Mouse (Mus musculus) heart, postnatal 0 days (tissue): ENCODE results near the gene Usp21. TPM values are rescaled to one million over a fixed set of nuclear protein-coding genes. Genes with fewer than 3 reads are reported as not detected.
"Not testable (repeated sequence)": the region's sequence is repeated elsewhere in the genome, so short reads cannot be mapped to it uniquely, and the experiment has no call there.

Experiments used
- ATAC-seq: fragments of 200-750 bp; cut with Nextera tagmentation; 2 replicates; pipeline ENCODE4 v1.8.0; 2017; ENCODE audit warnings: low read depth, moderate number of reproducible peaks, moderate library complexity; ENCODE audit not compliant: insufficient read depth
- DNase-seq: peaks from one replicate; pipeline ENCODE4 v3.0.0-alpha.2; 2016; ENCODE audit warnings: low spot score
- H3K27ac ChIP-seq: fragments of 300-500 bp; sonication (generic); 2 replicates; pipeline ENCODE4 v1.5.1; 2014; ENCODE audit warnings: low read depth, mild to moderate bottlenecking
- H3K27me3 ChIP-seq: fragments of 300-500 bp; sonication (generic); 2 replicates; pipeline ENCODE4 v1.6.1; 2014; ENCODE audit warnings: low read length, mixed read lengths; ENCODE audit not compliant: control insufficient read depth, insufficient read depth
- H3K36me3 ChIP-seq: fragments of 300-500 bp; sonication (generic); replicated peaks from 2 replicates; pipeline ENCODE4 v1.6.1; 2014; ENCODE audit warnings: low read length, mixed read lengths; ENCODE audit not compliant: control insufficient read depth, insufficient read depth
- H3K4me1 ChIP-seq: fragments of 300-500 bp; sonication (generic); 2 replicates; pipeline ENCODE4 v1.6.1; 2014; ENCODE audit warnings: antibody characterized with exemption; ENCODE audit not compliant: control insufficient read depth, insufficient read depth
- H3K4me2 ChIP-seq: fragments of 300-500 bp; sonication (generic); 2 replicates; pipeline ENCODE4 v1.6.1; 2014; ENCODE audit warnings: low read depth, mild to moderate bottlenecking, low read length, moderate library complexity
- H3K4me3 ChIP-seq: fragments of 300-500 bp; sonication (generic); 2 replicates; pipeline ENCODE4 v1.5.1; 2014; ENCODE audit warnings: low read depth, low read length
- H3K9ac ChIP-seq: fragments of 300-500 bp; sonication (generic); replicated peaks from 2 replicates; pipeline ENCODE4 v1.6.1; 2014; ENCODE audit warnings: low read depth, low read length, mixed read lengths
- H3K9me3 ChIP-seq: fragments of 300-500 bp; sonication (generic); replicated peaks from 2 replicates; pipeline ENCODE4 v1.6.1; 2016; ENCODE audit warnings: low read length; ENCODE audit not compliant: control insufficient read depth
- CTCF ChIP-seq: IDR thresholded peaks from 2 replicates; pipeline ENCODE4 v1.5.1; 2016; ENCODE audit warnings: antibody characterized with exemption, control low read depth, low read depth
- EP300 ChIP-seq: IDR thresholded peaks from 2 replicates; pipeline ENCODE4 v1.6.1; 2016; ENCODE audit warnings: antibody characterized with exemption, low read depth
- WGBS: fragments of 180-500 bp; shearing (Covaris S2); extraction: QIAGEN DNeasy Blood & Tissue Kit; methylation state at CpG from one replicate; pipeline ENCODE4 v1.1.7; 2014; 5-methylcytosine and 5-hydroxymethylcytosine counted together
- polyA plus RNA-seq: library from polyadenylated mRNA; unstranded; fragments of >200 nt; fragmentation: Nextera tagmentation; extraction: Ambion mirVana; gene quantifications from 2 replicates; pipeline ENCODE4 v1.2.1, GENCODE M21; 2015
- total RNA-seq: library from RNA; depleted of rRNA; stranded (reverse); fragments of >200 nt; gene quantifications from 2 replicates; pipeline ENCODE4 v1.2.3, GENCODE M21; 2014; ENCODE audit warnings: low replicate concordance

The Usp21 gene
- total and polyA plus RNA-seq, 2 experiments from 2014 or later = 27.3 to 30.6 TPM

GRCm38 (mm10) chr1:171241952-171242351, 45.8 kb downstream of the Usp21 start:
- H3K4me2 ChIP-seq, H3K9me3 ChIP-seq, H3K4me3 ChIP-seq, H3K27ac ChIP-seq, H3K9ac ChIP-seq, H3K4me1 ChIP-seq, ATAC-seq, DNase-seq, H3K27me3 ChIP-seq: not testable (repeated sequence)
- WGBS = 86% methylated on average over 12 of the region's 12 CpGs
- H3K36me3 ChIP-seq = peaks cover 70% of the 10 kb centered on the region
- TF ChIP-seq CTCF = peak; percentile 23; the same call in 1 of the 2 replicates

- peaks cover 81% of the 10 kb centered on the region for H3K36me3 ChIP-seq
- H3K4me2 ChIP-seq = no peak overlapping the region
- DNase-seq = no peak
- no peaks in the 10 kb centered on the region for H3K27me3 ChIP-seq
- peaks cover 5% of the 10 kb centered on the region; the same call in 1 of the 2 replicates for H3K4me1 ChIP-seq
- ATAC-seq = no peak
- no peak overlapping the region for H3K27ac ChIP-seq
- H3K9me3 ChIP-seq = no peaks in the 10 kb centered on the region
- 89% methylated on average over 10 of the region's 10 CpGs for WGBS
- TF ChIP-seq CTCF (no peak), EP300 (no peak)
- no peak overlapping the region for H3K4me3 ChIP-seq
- no peak overlapping the region for H3K9ac ChIP-seq
Observed at GRCm38 (mm10) chr1:171240911-171241310, 46.9 kb downstream of the Usp21 start.

- Histone ChIP-seq H3K27ac (peak overlapping the region; percentile 59), H3K9me3 (no peaks in the 10 kb centered on the region), H3K4me1 (0 out of 2 replicates have a peak, but pooled peaks cover 5% of the 10 kb centered on the region), H3K27me3 (no peaks in the 10 kb centered on the region), H3K36me3 (peaks cover 88% of the 10 kb centered on the region), H3K9ac (no peak overlapping the region), H3K4me2 (no peak overlapping the region), H3K4me3 (no peak overlapping the region)
- TF ChIP-seq CTCF (no peak), EP300 (peak; percentile 64)
- 65% methylated on average over 15 of the region's 15 CpGs for WGBS
- DNase-seq = peak; percentile 53
- peak; percentile 34; the same call in 1 of the 2 replicates for ATAC-seq
Observed at GRCm38 (mm10) chr1:171239992-171240744, 47.6 kb downstream of the Usp21 start.

- Histone ChIP-seq H3K4me2 (no peak overlapping the region), H3K36me3 (peaks cover 96% of the 10 kb centered on the region), H3K27ac (no peak overlapping the region), H3K4me3 (no peak overlapping the region), H3K9ac (no peak overlapping the region), H3K27me3 (no peaks in the 10 kb centered on the region), H3K4me1 (0 out of 2 replicates have a peak, but pooled peaks cover 6% of the 10 kb centered on the region), H3K9me3 (no peaks in the 10 kb centered on the region)
- no peak for DNase-seq
- 0 out of 2 replicates have a peak, but pooled peaks have one; percentile 35 for ATAC-seq
- TF ChIP-seq EP300 = no peak
- peak; percentile 75 for TF ChIP-seq CTCF
- 76% methylated on average over 14 of the region's 14 CpGs for WGBS
Observed at GRCm38 (mm10) chr1:171238463-171238862, 49.3 kb downstream of the Usp21 start.

GRCm38 (mm10) chr1:171237438-171237837, 50.4 kb downstream of the Usp21 start:
- no peak overlapping the region for H3K4me2 ChIP-seq
- H3K36me3 ChIP-seq = peaks cover 85% of the 10 kb centered on the region
- DNase-seq = no peak
- ATAC-seq = no peak
- no peak overlapping the region for H3K9ac ChIP-seq
- 0 out of 2 replicates have a peak, but pooled peaks cover 6% of the 10 kb centered on the region for H3K4me1 ChIP-seq
- no peak overlapping the region for H3K4me3 ChIP-seq
- TF ChIP-seq EP300 = no peak
- no peak for TF ChIP-seq CTCF
- H3K27me3 ChIP-seq = no peaks in the 10 kb centered on the region
- 76% methylated on average over 6 of the region's 6 CpGs for WGBS
- no peaks in the 10 kb centered on the region for H3K9me3 ChIP-seq
- no peak overlapping the region for H3K27ac ChIP-seq
